Mouse (Mus musculus) spleen, postnatal 14 days (tissue): ENCODE measurements around the gene Gtf2ird2.

ENCODE experiments used
- DNase-seq, 2 experiments: peaks; one replicate each; pipeline ENCODE4 v3.0.0; 2021 to 2022; ENCODE audit warnings: low spot score in 2 of 2

Gtf2ird2 gene

GRCm38 (mm10) chr5:134183880-134184808 is at the start of gene Gtf2ird2:
TSS of gene Gtf2ird2 (plus strand) at chr5:134184019.
- DNase-seq, result peak; percentile 96 to 98

- no peak for DNase-seq
Measured at GRCm38 (mm10) chr5:134136022-134136421, 47.8 kb upstream of the Gtf2ird2 start.

GRCm38 (mm10) chr5:134137933-134138332 is 45.9 kb upstream of the Gtf2ird2 start:
- no peak for DNase-seq

- no peak for DNase-seq
Measured at GRCm38 (mm10) chr5:134139429-134139828, 44.4 kb upstream of the Gtf2ird2 start.

- no peak for DNase-seq
Measured at GRCm38 (mm10) chr5:134141236-134141635, 42.6 kb upstream of the Gtf2ird2 start.

- DNase-seq, result no peak
Measured at GRCm38 (mm10) chr5:134142381-134142780, 41.4 kb upstream of the Gtf2ird2 start.

- no peak for DNase-seq
Measured at GRCm38 (mm10) chr5:134144986-134145385, 38.8 kb upstream of the Gtf2ird2 start.

GRCm38 (mm10) chr5:134147194-134147753 is 36.5 kb upstream of the Gtf2ird2 start:
- DNase-seq, result no peak

GRCm38 (mm10) chr5:134148153-134148552 is 35.7 kb upstream of the Gtf2ird2 start:
- no peak for DNase-seq

- no peak for DNase-seq
Measured at GRCm38 (mm10) chr5:134151895-134152294, 31.9 kb upstream of the Gtf2ird2 start.

- no peak for DNase-seq
Measured at GRCm38 (mm10) chr5:134155916-134156466, 27.8 kb upstream of the Gtf2ird2 start.

- no peak for DNase-seq
Measured at GRCm38 (mm10) chr5:134164688-134165087, 19.1 kb upstream of the Gtf2ird2 start.

- DNase-seq, result no peak
Measured at GRCm38 (mm10) chr5:134166642-134167041, 17.2 kb upstream of the Gtf2ird2 start.

- DNase-seq, result no peak
Measured at GRCm38 (mm10) chr5:134168033-134168432, 15.8 kb upstream of the Gtf2ird2 start.

- no peak for DNase-seq
Measured at GRCm38 (mm10) chr5:134169231-134169630, 14.6 kb upstream of the Gtf2ird2 start.

GRCm38 (mm10) chr5:134170167-134170566 is 13.7 kb upstream of the Gtf2ird2 start:
- DNase-seq, result no peak

GRCm38 (mm10) chr5:134173206-134173605 is 10.6 kb upstream of the Gtf2ird2 start:
- DNase-seq, result peak in 1 of 2 experiments; percentile 47

GRCm38 (mm10) chr5:134175696-134176095 is 8.1 kb upstream of the Gtf2ird2 start:
- no peak for DNase-seq

GRCm38 (mm10) chr5:134176169-134176881 is 7.5 kb upstream of the Gtf2ird2 start, which contains the start of gene Rcc1l:
TSS of gene Rcc1l (minus strand) at chr5:134176774.
- DNase-seq, result peak; percentile 61 to 77

GRCm38 (mm10) chr5:134178536-134178935 is 5.3 kb upstream of the Gtf2ird2 start:
- DNase-seq, result no peak

GRCm38 (mm10) chr5:134179871-134180270 is 3.9 kb upstream of the Gtf2ird2 start:
- peak; percentile 59 to 77 for DNase-seq

- no peak for DNase-seq
Measured at GRCm38 (mm10) chr5:134182172-134182571, 1.6 kb upstream of the Gtf2ird2 start.
